Mouse (Mus musculus): ENCODE measurements around the gene Syngap1. TPM values are rescaled to one million over a fixed set of nuclear protein-coding genes. Genes with fewer than 3 reads are reported as not detected.
A peak's percentile ranks its signal among the peaks of the same experiment; 100 is the strongest.

The Syngap1 gene
- polyA plus RNA-seq, 1 experiment = 109 TPM

DNA sequence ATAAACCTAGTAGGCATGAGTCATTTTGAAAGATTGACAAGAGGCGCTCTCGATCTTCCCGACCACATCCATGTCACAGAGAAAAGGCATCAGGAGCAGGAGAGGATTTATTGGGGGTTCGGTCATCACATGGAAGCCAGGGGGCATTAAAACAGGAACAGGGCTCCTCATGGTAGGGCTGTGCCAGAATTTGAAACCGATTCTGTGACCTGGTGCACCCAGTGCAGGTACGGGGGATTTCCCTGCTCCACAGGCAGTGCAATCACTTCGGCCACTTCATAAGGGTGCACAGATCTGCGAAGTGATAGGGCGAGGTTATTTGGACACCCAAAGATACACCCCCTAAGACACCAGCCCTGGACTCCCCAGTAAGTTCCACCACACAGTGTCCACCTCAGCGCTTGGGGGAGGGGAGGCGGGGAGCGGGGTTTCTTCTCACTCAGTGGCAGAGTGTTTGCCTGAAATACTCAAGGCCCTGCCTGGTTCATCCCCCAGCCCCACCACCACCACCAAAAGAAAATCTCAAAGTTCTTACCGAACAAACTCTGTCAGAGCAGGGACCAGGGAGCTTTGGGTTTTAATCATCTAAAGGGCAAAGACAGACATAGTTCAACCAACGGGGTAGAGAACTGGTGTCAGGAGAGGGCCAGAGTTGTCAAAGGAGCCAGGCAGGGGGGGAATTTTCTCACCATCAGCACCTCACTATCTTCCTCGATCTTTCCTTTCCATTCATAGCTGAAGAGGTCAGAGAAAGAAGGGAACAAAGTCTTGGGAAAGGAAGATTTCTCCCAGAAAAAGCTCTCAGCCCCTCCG, 3.0 kb upstream of the Syngap1 start:
- peaks cover 2% of the 10 kb centered on the region for H3K36me3 ChIP-seq (ENCODE audit: control insufficient read depth, insufficient read depth, low read length)
- peaks cover 43% of the 10 kb centered on the region for H3K4me1 ChIP-seq (ENCODE audit: control insufficient read depth, insufficient read depth, low read length)
- H3K27me3 ChIP-seq (ENCODE audit: control insufficient read depth, insufficient read depth, low read length) = no peaks in the 10 kb centered on the region
- H3K4me3 ChIP-seq (ENCODE audit: control insufficient read depth, low read depth, low read length) = peak overlapping the region; percentile 76
- H3K27ac ChIP-seq (ENCODE audit: control insufficient read depth, insufficient read depth, low read depth, low read length) = peak overlapping the region; percentile 78
- TF ChIP-seq CTCF (IDR thresholded peaks at IDR 0.05; ENCODE audit: control insufficient read depth, insufficient read depth, insufficient replicate concordance, low read depth, low read length) = no peak
- TF ChIP-seq POLR2A (IDR thresholded peaks at IDR 0.05; ENCODE audit: control insufficient read depth, low read depth, low read length) = no peak

- H3K4me3 ChIP-seq (ENCODE audit: control insufficient read depth, low read depth, low read length) = peak overlapping the region; percentile 76
- no peaks in the 10 kb centered on the region; the same call in 1 of the 2 replicates for H3K36me3 ChIP-seq (ENCODE audit: control insufficient read depth, insufficient read depth, low read length)
- peaks cover 40% of the 10 kb centered on the region for H3K4me1 ChIP-seq (ENCODE audit: control insufficient read depth, insufficient read depth, low read length)
- TF ChIP-seq CTCF (IDR thresholded peaks at IDR 0.05; ENCODE audit: control insufficient read depth, insufficient read depth, insufficient replicate concordance, low read depth, low read length) (no peak), POLR2A (IDR thresholded peaks at IDR 0.05; ENCODE audit: control insufficient read depth, low read depth, low read length) (no peak)
- no peaks in the 10 kb centered on the region for H3K27me3 ChIP-seq (ENCODE audit: control insufficient read depth, insufficient read depth, low read length)
- peak overlapping the region; percentile 78 for H3K27ac ChIP-seq (ENCODE audit: control insufficient read depth, insufficient read depth, low read depth, low read length)
Measured at GRCm38 (mm10) chr17:26938731-26939130, 2.3 kb upstream of the Syngap1 start.

DNA sequence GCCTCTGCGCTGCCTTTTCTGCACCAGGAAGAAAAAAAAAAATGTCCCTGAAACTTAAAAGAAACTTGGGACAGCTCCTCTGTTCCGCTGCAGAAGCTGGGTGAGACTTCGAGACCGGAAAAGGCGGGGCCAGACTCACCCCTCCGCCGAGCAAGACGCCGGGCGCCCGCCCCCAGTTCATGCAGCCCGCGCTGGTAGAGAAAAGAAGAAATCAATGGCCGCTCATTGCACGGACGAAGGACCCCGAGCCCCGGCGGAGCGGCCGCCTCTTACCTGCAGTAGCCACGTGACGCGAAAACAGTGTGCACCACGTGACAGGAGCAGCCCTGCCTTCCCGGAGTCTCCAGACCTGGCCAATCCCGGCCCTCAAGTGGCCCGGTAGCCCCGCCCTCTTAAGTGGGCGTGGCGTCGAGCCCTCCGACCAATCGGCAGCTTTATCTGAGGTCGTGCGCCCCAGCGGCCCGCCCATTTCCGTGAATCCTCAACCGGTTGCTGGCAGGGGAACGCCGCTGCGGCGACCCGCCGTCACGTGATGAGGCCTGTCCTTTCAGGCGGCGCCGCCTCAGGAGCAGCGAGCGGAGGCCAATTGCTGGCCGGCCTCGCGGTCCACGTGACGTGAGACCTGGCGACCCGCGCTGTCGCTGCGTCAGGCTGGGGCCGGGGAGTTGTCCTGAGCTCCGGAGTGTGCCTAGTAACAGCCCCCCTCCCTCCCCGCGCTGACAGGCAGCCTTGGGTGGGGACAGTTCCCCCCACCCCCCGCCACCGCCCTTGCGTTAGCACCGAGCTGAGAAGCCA, 1.7 kb upstream of the Syngap1 start, which contains the start of gene Cuta:
Gene Cuta (minus strand): TSS at position 392 of the 795 bp plus-strand sequence.
- Histone ChIP-seq H3K27me3 (ENCODE audit: control insufficient read depth, insufficient read depth, low read length) (no peaks in the 10 kb centered on the region), H3K36me3 (ENCODE audit: control insufficient read depth, insufficient read depth, low read length) (no peaks in the 10 kb centered on the region; the same call in 1 of the 2 replicates), H3K4me1 (ENCODE audit: control insufficient read depth, insufficient read depth, low read length) (peaks cover 40% of the 10 kb centered on the region), H3K4me3 (ENCODE audit: control insufficient read depth, low read depth, low read length) (peak within 1 kb of the TSS; percentile 76), H3K27ac (ENCODE audit: control insufficient read depth, insufficient read depth, low read depth, low read length) (peak within 1 kb of the TSS; percentile 78)
- TF ChIP-seq POLR2A (IDR thresholded peaks at IDR 0.05; ENCODE audit: control insufficient read depth, low read depth, low read length) (peak; percentile 78), CTCF (IDR thresholded peaks at IDR 0.05; ENCODE audit: control insufficient read depth, insufficient read depth, insufficient replicate concordance, low read depth, low read length) (no peak)

GRCm38 (mm10) chr17:26939973-26940300, 1.1 kb upstream of the Syngap1 start:
- H3K27me3 ChIP-seq (ENCODE audit: control insufficient read depth, insufficient read depth, low read length) = no peaks in the 10 kb centered on the region
- peak overlapping the region; percentile 76 for H3K4me3 ChIP-seq (ENCODE audit: control insufficient read depth, low read depth, low read length)
- peak overlapping the region; percentile 69 for H3K27ac ChIP-seq (ENCODE audit: control insufficient read depth, insufficient read depth, low read depth, low read length)
- TF ChIP-seq CTCF (IDR thresholded peaks at IDR 0.05; ENCODE audit: control insufficient read depth, insufficient read depth, insufficient replicate concordance, low read depth, low read length) (no peak), POLR2A (IDR thresholded peaks at IDR 0.05; ENCODE audit: control insufficient read depth, low read depth, low read length) (no peak; the same call in 1 of the 2 replicates)
- no peaks in the 10 kb centered on the region; the same call in 1 of the 2 replicates for H3K36me3 ChIP-seq (ENCODE audit: control insufficient read depth, insufficient read depth, low read length)
- H3K4me1 ChIP-seq (ENCODE audit: control insufficient read depth, insufficient read depth, low read length) = peaks cover 40% of the 10 kb centered on the region

- peaks cover 48% of the 10 kb centered on the region for H3K4me1 ChIP-seq (ENCODE audit: control insufficient read depth, insufficient read depth, low read length)
- TF ChIP-seq POLR2A (IDR thresholded peaks at IDR 0.05; ENCODE audit: control insufficient read depth, low read depth, low read length) (no peak), CTCF (IDR thresholded peaks at IDR 0.05; ENCODE audit: control insufficient read depth, insufficient read depth, insufficient replicate concordance, low read depth, low read length) (no peak)
- no peaks in the 10 kb centered on the region for H3K36me3 ChIP-seq (ENCODE audit: control insufficient read depth, insufficient read depth, low read length)
- no peaks in the 10 kb centered on the region for H3K27me3 ChIP-seq (ENCODE audit: control insufficient read depth, insufficient read depth, low read length)
- peak overlapping the region; percentile 40; the same call in 1 of the 2 replicates for H3K27ac ChIP-seq (ENCODE audit: control insufficient read depth, insufficient read depth, low read depth, low read length)
- H3K4me3 ChIP-seq (ENCODE audit: control insufficient read depth, low read depth, low read length) = peak overlapping the region; percentile 71
Measured at GRCm38 (mm10) chr17:26941841-26942570, 953 bp downstream of the Syngap1 start.

DNA sequence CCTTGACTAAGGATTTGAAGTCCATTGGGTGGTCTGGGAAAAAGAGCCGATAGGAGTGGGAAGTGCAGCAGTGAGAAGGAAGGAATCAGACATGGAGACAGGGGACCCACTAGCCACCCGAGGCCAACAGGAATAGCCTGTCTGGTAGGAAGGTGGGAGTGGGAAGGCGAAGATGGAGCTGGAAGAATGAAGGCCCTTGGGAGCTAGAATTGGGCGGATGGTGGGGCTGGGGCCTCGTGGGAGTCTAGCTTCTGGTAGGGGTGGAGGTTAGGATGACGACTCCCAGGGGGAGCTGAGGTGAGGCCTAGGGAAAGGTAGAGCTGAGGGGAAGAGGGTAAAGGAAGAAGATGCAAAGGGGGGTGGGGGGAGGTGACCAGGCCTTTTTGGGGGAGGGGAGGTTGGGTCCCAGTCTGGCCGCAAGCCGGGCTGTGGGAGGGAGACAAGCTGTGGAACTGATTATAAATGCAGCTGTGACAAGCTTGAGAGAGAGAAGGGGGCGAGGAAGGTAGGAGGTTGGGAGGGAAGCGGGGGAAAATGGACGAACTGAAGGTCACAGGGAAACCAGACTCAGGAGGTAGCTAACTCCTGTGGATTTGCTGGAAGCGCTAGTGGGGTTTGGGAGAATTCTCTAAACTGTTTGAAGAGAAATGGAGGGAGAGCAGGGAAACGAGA, 4.9 kb downstream of the Syngap1 start:
- TF ChIP-seq CTCF (IDR thresholded peaks at IDR 0.05; ENCODE audit: control insufficient read depth, insufficient read depth, insufficient replicate concordance, low read depth, low read length) = no peak
- no peak for TF ChIP-seq POLR2A (IDR thresholded peaks at IDR 0.05; ENCODE audit: control insufficient read depth, low read depth, low read length)
- Histone ChIP-seq H3K27ac (ENCODE audit: control insufficient read depth, insufficient read depth, low read depth, low read length) (peak overlapping the region; percentile 47), H3K27me3 (ENCODE audit: control insufficient read depth, insufficient read depth, low read length) (no peaks in the 10 kb centered on the region), H3K36me3 (ENCODE audit: control insufficient read depth, insufficient read depth, low read length) (no peaks in the 10 kb centered on the region), H3K4me3 (ENCODE audit: control insufficient read depth, low read depth, low read length) (peak overlapping the region; percentile 56), H3K4me1 (ENCODE audit: control insufficient read depth, insufficient read depth, low read length) (peaks cover 39% of the 10 kb centered on the region)

All from testis, adult 2 months (tissue).